Mouse (Mus musculus) megakaryocyte, embryonic 14.5 days (primary cell): Measurements from ENCODE around the gene 3110009E18Rik.

Source experiments
- FLI1 ChIP-seq: IDR thresholded peaks from 2 replicates; pipeline ENCODE4 v1.6.1; 2012; ENCODE audit warnings: low read length, inconsistent platforms, mixed read lengths
- GATA1 ChIP-seq: IDR thresholded peaks from 3 replicates; pipeline ENCODE4 v1.6.1; 2012; ENCODE audit warnings: mixed read lengths, low read length, inconsistent platforms, borderline replicate concordance

- no peak for TF ChIP-seq GATA1
- TF ChIP-seq FLI1 = no peak
Measured at GRCm38 (mm10) chr1:120177141-120177540, 56.2 kb downstream of the 3110009E18Rik start.
